Comparison of ENCODE assay signal across 21 mouse cellular contexts in genomic region chr12:39951911-39952310, GRCm38 (mm10).
DNase-seq lines count a peak whose midpoint lies in the region; ATAC-seq and TF ChIP-seq lines count a peak whose summit lies in the region.
"Had no signal": no experiment of that assay in that cellular context is flagged by ENCODE, and none has a peak within 500 bp of the region (broad histone marks: within the 10 kb centered on the region; RNA-seq: fewer than 3 reads in every experiment).

No protein-coding gene starts in this region.

- no peak for DNase-seq in gastrocnemius, adult 2 months
- no peak for DNase-seq in gastrocnemius, postnatal 14 days
- DNase-seq in lung, adult 18-20 months: peak; percentile 8 to 23
- DNase-seq in lung, postnatal 25 days (ENCODE audit: low spot score): no peak
- peak; percentile 55 for DNase-seq in fat pad, adult 2 months (ENCODE audit: extremely low read depth, low read depth, low spot score)
- peak; percentile 41 for DNase-seq in stomach, postnatal 0 days (ENCODE audit: low spot score)
- DNase-seq in neural tube, embryonic 10.5 days (ENCODE audit: extremely low spot score, low spot score): no peak
- no peak for DNase-seq in frontal cortex, postnatal 36 days (ENCODE audit: low spot score in 2 of 2)
- DNase-seq: cerebellum, adult 9-10 months; heart, postnatal 4 days; kidney, adult 11 months; kidney, postnatal 14 days; left cerebral cortex, postnatal 4 days; lung, postnatal 14 days; right cerebral cortex, postnatal 25 days had no signal

- no peak overlapping the region for H3K9ac ChIP-seq in stomach, postnatal 0 days (ENCODE audit: low read length)
- H3K9ac ChIP-seq: forebrain, embryonic 15.5 days; hindbrain, embryonic 15.5 days; liver, embryonic 15.5 days had no signal

- no peak overlapping the region for H3K4me2 ChIP-seq in stomach, postnatal 0 days (replicated peaks; ENCODE audit: low read depth)
- H3K4me2 ChIP-seq: forebrain, embryonic 15.5 days; hindbrain, embryonic 15.5 days; liver, embryonic 15.5 days had no signal

- no peaks in the 10 kb centered on the region for H3K36me3 ChIP-seq in stomach, postnatal 0 days (ENCODE audit: control insufficient read depth, insufficient read depth, low read length)
- H3K36me3 ChIP-seq: forebrain, embryonic 15.5 days; G1E; hindbrain, embryonic 15.5 days; liver, embryonic 15.5 days had no signal

- no peak for TF ChIP-seq CTCF in gastrocnemius, adult 2 months (IDR thresholded peaks at IDR 0.05)
- no peak for TF ChIP-seq CTCF in stomach, postnatal 0 days (IDR thresholded peaks at IDR 0.05; ENCODE audit: low read depth)

- intact Hi-C loops in gastrocnemius, adult 2 months (cut with DNase I): no loop called here
- intact Hi-C loops in gastrocnemius, postnatal 14 days (cut with DNase I; ENCODE audit: low total_unique reads): no loop called here

- no peaks in the 10 kb centered on the region for H3K27me3 ChIP-seq in stomach, postnatal 0 days (ENCODE audit: control insufficient read depth, insufficient read depth, low read length)
- H3K27me3 ChIP-seq: forebrain, embryonic 15.5 days; hindbrain, embryonic 15.5 days; liver, embryonic 15.5 days had no signal

- H3K9me3 ChIP-seq in stomach, postnatal 0 days (ENCODE audit: control insufficient read depth, low read length): no peaks in the 10 kb centered on the region
- H3K9me3 ChIP-seq: forebrain, embryonic 15.5 days; G1E; hindbrain, embryonic 15.5 days; liver, embryonic 15.5 days had no signal

- no peaks in the 10 kb centered on the region for H3K4me1 ChIP-seq in stomach, postnatal 0 days (replicated peaks; ENCODE audit: control insufficient read depth, insufficient read depth)
- H3K4me1 ChIP-seq: liver, embryonic 15.5 days had no signal

- ATAC-seq in stomach, postnatal 0 days (ENCODE audit: low FRiP score, low TSS enrichment): peak; percentile 64
- ATAC-seq: activated CD4-positive, CD25-positive, alpha-beta regulatory T cell, adult 4 months; forebrain, embryonic 15.5 days; midbrain, embryonic 16.5 days had no signal

- no peak for TF ChIP-seq EP300 in stomach, postnatal 0 days (optimal IDR thresholded peaks at IDR 0.05)

- 0 out of 2 replicates have a peak overlapping the region, but pooled peaks have one; percentile 1 for H3K27ac ChIP-seq in gastrocnemius, adult 2 months
- 0 out of 2 replicates have a peak overlapping the region, but pooled peaks have one; percentile 24 for H3K27ac ChIP-seq in stomach, postnatal 0 days (replicated peaks)
- H3K27ac ChIP-seq: forebrain, embryonic 15.5 days; hindbrain, embryonic 15.5 days; liver, embryonic 15.5 days had no signal

- no peak overlapping the region for H3K4me3 ChIP-seq in gastrocnemius, adult 2 months
- no peak overlapping the region for H3K4me3 ChIP-seq in stomach, postnatal 0 days (ENCODE audit: low read depth, low read length)
- H3K4me3 ChIP-seq: forebrain, embryonic 15.5 days; hindbrain, embryonic 15.5 days; liver, embryonic 15.5 days had no signal

- WGBS in stomach, postnatal 0 days: 64% methylated on average over 6 of the region's 6 CpGs

Comparison
In these comparisons a context has a peak if more than half of its experiments do, and no peak if none do; other contexts are left out.
1. DNase-seq: peak in lung, adult 18-20 months (2 of 2), fat pad, adult 2 months (single experiment) and stomach, postnatal 0 days (single experiment); none in gastrocnemius, adult 2 months (single experiment), gastrocnemius, postnatal 14 days (single experiment), lung, postnatal 25 days (single experiment), neural tube, embryonic 10.5 days (single experiment) and frontal cortex, postnatal 36 days (0 of 2).